Mouse (Mus musculus) layer of hippocampus, adult 18-20 months (tissue): ENCODE measurements around the gene Atrip. TPM values are rescaled to one million over a fixed set of nuclear protein-coding genes. Genes with fewer than 3 reads are reported as not detected.
A peak's percentile ranks its signal among the peaks of the same experiment; 100 is the strongest.

Experiments used
- DNase-seq, 2 experiments: peaks; one replicate each; pipeline ENCODE4 v3.0.0; 2022; ENCODE audit warnings: low spot score in 2 of 2
- total RNA-seq, 2 experiments: library from RNA; stranded (reverse); gene quantifications; 2 replicates each; pipeline ENCODE4 v1.2.3; 2021

Atrip gene
- total RNA-seq, 2 experiments from 2014 or later, result 23.7 to 28.0 TPM

DNA sequence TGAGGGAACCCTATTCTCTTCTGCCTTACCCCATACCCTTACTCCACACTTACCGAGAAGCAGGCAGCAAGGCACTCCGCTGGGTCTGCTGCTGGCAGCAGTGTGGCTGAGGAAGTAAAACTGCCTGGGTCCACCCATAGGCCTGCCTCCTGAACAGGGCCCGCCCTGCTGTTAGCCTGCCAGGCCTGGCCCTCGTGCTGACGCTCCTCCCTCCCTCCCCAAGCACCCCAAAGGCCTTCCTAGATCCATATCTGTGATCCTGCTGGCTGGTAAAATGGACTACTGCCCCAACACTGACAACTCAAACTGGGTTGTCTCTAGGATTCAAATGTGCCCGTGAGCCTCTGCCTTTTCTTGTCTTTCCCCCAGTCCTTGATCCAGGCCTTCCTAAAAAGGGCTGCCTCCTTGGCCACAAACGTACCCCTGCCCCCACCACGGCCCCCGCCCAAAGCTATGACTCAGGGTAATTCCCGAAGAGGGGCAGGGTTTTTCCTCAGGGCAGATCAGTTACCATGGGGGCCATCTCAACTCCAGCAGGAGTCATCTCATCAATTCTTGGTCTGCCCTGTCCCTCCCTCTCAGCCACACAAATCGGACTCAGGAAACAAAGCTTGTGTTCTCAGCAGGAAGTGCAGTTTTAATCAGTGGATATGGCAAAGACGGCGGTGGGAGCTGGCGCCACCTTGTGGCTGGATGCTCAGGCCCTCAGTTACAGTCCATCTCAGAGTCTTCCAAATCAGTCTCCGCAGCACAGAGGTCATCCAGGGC, 14.6 kb downstream of the Atrip start, which contains the start of gene Trex1:
TSS of gene Trex1 (minus strand) at position 599 of the 768 bp plus-strand sequence.
- DNase-seq, result peak; percentile 78 to 95

DNA sequence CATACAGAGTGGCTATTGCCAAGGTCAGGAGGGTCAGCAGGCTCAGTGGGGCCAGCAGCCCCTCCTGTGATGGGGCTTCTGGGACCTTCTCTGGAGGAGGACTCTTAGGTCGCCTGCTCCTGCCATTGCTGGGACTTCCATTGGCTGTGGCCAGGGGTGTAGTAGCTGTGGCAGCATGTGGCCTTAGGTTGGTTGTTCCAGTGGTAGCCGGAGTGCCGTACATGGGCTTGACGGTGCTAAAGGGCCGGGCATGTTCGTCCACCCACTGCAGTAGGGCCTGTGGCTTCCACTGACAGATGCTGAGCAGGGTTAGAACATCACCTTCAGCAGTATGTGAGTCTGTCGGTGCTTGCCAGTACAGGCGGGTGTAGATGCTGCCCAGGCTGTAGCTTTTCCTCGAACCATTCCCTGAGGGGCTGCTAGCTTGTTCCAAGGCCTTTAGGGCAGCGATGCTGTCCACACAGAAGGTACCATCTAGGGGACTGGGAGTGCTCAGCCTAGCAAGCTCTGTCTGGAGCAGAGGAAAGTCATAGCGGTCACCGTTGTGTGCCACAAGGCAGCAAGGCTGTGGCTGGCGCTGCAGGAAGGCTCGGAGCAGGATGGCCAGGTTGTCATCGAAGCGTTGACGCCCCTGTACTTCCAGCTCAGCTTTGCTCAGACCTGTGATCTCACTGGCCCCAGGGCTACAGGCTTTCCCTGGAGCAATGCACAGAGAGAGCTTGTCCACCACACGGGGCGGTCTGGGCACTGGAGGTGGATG, 15.7 kb downstream of the Atrip start:
- DNase-seq, result no peak

DNA sequence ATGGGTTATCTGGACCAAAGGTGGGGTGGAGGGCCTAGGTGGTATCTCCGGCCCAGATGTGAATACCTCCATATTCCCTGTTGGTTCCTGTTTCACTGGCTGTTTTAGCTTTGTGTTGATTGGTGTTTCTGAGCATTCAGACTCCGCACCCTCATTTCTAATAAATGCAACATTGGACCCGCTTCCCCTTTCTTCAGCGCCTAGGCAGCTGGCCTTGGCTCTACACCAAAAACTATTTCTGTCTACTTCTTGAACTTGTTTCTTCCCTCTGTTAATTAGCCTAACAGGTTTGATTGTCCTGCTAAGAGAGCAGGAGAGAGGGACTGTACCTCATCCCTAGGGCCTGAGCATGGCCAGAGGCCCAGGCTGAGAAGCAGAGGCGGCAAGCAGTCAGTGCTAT, 16.4 kb downstream of the Atrip start:
- DNase-seq, result no peak

DNA sequence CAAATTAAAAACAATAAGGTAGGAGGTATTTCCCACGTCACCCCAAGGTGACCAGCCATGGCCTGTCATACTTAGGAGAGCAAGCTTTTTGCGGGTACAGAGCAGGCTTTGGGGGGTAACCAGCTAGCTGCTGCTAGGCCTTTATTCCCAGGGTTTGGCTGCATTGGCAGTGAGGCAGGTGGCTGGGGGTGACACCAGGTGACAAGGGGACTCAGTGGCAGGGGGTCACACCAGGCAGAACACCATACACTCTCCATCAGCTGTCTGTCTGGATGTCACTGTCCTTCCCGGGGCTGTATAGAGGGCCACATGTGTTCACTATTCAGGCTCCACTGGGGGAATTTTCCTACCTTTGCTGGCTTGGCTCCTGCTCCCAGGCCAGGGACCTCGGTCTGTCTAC, 17.0 kb downstream of the Atrip start:
- no peak for DNase-seq

DNA sequence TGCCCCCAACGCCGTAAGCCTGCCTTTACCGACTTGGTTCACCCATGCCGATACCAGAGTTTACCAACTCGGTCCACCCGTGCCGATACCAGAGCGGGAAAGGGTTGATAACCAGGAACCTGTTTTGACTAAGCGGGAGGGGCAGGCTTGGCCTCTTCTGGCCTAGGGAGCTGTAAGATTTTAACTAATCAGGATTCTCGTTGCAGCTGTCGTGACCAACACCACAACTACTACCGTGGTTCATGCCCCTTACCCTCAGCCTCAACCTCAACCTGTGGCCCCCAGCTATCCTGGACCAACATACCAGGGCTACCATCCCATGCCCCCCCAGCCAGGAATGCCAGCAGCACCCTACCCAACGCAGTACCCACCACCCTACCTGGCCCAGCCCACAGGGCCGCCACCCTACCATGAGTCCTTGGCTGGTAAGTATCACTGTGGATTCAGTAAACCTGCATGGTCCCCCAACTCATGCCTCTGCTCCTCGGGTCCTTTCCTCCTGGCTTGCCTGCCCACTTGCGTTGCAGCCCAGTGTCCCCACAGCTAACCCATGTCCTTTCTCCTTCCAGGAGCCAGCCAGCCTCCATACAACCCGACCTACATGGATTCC, 17.7 kb downstream of the Atrip start:
- DNase-seq, result no peak

DNA sequence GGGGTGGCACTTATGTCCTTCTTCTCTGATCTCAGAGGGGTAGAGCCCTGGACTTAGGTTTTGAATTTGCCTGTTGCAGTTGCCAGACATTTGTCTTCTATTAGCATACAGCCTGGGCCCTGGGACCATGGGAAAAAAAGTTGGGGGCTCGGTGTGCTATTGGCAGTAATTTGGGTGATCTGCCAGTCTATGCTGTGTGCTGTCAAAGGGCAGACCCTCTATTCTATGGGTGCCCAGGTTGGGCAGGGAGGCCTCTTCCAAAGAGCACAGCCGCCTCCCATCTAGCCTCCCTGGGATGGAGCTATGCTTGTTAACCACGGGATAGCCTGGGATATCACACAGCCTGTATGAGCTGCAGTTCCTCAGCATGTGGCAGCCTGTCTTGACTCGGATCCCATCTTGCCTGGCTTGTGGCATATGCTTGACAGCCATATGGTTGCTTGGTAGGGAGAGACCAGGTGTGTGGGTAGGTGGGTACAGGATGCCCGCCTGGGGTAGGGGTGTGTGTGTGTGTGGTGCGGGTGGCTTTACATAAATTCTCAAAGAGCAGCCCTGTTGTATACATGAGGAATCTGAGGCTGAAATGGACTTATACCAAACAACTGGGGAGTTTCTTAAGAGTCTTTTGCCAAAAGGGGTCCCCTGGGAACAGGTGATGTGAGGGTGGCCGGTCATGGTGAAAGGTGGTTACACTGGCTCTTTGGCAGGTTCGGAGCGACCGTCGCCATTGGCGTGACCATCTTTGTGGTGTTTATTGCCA, 18.5 kb downstream of the Atrip start:
- DNase-seq, result no peak

DNA sequence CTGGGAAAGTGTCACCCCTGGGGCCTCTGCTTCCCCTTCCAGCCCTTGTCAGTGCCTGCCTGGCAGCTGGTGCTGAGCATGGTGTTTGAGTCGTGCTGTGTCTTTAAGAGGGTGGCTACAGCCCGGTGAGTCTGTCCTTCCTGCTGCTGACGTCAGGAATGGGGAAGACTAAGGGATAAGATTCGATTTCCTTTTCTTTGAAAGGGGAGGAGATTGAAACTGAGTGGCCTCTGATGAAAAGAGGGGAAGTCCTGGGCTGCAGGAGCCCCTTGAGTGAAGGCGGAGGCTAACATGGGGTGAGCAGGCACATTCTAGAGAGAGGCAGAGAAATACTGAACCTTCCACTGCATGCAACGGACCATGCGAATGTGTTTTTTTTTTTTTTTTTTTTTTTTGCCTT, 19.2 kb downstream of the Atrip start:
- DNase-seq, result peak; percentile 75 to 80

DNA sequence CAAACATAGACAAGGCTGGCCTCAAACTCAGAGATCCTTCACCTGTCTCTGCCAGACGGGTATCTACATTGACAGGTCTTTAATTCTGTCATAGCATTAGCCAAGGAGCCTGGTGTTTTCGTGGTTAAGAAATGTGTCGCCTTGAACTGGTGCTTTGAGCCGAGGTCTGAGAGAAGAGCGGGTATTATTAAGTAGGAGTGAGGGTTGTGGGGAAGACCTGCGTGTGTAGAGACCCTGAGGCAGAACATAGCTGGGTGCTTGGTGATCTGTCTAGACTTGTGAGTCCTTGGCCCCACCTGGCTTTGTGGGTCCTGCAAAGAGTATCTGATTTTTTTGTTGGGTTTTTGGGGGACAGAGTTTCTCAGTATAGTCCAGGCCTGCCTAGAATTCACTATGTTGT, 20.1 kb downstream of the Atrip start:
- no peak for DNase-seq

DNA sequence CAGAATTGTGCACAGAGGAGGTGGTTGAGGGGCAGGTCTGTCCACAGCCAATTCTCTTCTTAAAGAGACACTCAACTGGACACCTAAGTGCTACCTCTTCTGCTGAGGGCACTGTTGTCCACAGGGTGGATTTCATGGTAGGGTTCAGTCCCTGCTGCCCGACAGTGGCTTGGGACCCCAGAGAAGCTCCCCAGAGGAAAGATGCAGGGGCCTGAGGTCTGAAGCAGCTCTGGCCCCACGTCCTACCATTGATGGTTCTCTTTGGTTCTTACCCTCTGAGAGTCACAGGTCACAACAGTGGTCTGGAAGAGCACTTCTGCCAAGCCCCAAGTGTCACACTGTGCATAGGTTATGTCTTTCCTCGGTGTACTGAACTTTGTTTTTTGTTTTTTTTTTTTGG, 20.6 kb downstream of the Atrip start:
- no peak for DNase-seq

DNA sequence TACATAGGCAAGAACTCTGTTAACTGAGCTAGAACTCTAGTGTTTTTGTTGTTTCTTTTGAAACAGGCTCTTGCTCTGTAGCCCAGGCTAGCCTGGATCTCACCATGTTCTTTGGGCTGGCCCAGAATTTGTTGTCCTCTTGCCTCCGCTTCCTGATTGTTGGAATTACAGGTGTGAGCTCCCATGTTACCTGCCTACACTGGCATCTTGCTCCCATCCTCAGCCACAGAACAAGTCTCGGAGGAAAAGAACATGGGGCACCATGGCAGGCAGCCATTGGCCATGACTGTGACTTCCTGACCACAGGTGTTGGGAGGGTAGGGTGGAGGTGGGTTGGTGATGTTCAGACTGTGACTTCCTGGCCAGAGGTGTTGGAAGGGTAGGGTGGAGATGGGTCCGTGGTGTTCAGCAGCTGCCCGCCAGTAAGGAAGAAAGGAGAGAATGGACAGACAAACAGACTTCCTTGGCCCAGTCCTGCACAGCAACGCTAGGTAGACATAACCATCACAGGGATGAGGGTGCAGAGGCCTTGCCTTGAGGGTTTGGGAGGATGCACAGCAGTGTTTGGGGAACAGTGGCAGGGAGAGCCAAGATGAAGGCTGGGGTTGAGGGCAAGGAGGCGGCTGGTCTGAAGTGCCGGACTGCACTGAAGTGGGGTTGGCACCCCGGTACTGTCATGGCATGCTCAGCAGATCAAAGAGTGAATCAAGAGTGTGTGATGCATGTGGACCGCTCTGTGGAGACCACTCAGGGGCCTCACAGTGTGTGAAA, 21.2 kb downstream of the Atrip start:
- DNase-seq, result no peak

DNA sequence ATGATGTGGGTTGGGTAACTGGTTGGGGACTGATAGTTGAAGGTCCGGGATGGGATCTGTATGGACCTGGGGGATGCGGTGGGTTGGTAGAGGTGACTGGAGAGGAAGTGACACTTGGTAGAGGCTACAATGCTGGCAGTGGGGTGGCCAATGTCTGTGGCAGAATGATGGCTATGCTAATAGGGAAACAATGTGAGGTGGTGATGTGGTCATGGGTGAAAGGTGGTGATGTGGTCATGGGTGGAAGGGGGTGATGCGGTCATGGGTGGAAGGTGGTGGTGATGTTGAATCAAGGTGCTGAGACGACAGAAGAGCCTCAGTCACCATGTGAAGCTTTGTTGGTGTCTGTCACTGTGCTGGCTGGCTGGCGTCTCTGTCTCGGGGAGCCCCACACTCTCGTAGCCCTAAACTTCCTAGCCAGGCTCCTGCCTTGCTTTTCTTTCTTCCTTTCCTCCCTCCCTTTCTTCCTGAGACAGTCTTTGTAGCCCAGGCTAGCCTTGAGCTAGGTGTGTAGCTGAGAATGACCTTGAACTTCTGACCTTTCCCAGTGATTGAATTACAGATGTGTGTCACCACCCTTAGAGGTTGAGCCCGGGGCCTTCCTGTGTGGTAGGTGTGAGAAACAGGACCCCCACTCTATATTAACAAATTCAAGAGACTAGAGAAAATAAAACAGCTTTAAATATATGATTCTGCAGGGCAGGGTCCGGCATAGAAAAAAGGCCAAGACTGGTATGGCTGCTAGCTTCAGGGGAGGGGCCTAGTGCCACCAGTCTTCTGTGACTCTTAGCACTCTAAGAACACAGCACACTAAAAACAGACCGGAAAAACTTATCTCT, 22.1 kb downstream of the Atrip start:
- DNase-seq, result no peak

DNA sequence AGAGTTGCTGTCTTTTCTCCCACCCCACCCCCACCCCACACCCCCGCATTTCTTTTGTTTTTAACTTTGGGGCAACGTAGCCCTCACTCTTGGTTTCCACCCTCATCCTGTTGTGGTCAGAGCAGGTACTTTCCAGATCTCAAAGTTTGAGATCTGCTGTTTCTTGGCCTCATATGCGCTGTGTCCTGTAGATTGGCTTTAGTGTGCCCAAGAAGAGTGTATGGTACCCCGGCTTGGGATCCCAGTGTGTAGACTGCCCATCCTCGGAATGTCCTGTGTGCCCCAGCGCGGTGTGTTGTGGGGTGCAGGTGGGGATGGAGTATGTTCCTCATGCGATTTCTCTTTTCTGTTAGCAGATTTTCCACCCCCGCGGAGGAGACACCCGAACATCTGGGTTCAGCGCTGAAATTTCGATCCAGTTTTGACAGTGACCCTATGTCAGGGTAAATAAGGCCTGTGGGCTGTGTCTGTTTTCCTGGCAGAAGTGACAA, 22.9 kb downstream of the Atrip start:
- no peak for DNase-seq

DNA sequence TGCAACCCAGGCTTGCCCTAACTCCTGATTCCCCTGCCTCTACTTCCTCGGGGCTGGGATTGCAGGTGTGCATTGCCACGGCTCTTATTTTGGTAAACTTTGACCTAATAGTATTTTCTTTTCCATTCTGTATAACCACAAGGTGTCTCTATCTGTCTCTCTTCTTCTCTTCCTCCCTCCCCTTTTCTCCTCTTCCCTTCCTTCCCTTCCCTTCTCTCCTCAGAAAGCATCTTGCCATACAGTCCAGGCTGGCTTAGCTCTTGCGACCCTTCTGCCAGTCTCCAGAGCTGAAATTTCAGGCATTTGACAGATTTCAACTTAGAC, 23.3 kb downstream of the Atrip start:
- no peak for DNase-seq

DNA sequence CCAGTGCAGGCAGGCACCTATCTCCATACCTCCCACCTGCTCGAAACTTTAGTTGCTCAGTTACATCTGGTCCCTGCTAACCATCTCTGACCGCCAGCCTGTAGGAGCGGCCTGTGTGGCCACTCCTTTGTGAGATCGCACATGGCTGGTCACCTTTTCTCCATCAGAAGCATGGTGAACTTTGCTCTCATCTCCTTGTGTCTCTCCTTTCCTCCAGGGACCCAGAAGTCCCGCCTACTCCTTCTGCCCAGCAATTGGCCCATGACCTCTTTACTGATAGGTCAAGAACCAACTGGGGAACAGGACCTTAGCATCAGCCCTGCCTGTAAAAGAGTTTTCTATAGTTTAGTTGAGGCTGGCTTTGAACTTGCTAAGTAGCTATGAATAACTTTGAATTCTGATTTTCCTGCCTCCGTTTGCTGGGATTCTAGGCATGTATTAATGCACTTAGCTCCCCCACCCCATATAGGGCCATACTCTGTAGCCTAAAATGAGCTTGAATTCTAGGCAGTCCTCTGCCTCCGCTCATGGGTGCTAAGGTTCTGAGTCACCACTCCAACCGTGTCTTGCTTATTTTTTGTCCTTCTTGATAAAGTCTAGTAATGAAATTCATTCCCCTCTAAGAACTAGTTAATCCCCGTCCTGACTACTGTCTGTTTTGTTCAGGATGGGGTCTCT, 23.8 kb downstream of the Atrip start:
- no peak for DNase-seq

DNA sequence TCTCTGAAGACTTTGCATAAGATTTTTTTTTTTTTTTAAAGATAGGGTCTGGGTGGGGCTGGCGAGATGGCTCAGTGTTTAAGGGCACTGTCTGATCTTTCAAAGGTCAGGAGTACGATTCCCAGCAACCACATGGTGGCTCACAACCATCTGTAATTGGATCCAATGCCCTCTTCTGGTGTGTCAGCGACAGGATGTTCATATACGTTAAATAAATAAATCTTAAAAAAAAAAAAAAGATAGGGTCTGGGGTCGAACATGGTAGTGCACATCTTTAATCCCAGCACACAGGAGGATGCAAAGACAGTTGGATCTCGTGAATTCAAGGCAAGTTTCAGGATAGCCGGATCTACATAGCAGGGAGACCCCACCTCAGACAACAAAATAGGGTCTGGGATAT, 24.6 kb downstream of the Atrip start:
- no peak for DNase-seq

DNA sequence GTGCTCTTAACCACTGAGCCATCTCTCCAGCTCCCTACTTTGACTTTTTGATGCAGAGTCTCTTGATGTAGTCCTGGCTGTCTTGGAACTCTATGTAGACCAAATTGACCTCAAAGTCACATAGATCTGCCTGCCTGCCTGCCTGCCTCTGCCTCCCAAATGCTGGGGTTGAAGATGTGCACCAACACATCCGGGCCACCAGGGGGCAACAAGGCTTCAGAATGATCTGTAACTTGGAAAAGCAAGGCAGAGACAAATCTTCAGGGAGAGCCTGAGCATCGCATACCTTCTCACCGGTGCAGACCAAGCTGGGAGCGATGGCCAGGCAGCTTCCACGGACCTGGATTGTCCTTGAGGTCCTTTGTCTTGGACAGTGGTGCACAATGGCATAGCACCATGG, 27.6 kb downstream of the Atrip start:
- DNase-seq, result peak in 1 of 2 experiments; percentile 52

DNA sequence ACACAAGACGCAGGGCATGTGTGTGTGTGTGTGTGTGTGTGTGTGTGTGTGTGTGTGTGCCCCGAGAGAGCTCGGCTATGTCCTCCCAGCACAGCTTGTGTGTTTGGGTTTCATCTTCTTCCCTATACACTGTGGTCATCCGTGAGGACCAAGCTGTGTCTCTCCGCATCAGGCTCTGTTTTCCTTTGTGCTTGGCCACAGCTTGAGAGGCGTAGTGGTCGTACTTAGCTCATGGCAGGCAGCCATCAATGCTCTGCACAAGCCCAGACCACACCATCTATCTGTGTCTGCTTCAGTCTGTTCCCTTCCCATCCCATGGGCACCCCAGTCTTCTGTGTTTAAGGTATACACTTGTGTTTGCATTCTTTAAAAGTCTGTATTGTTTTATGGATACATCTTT, 32.6 kb downstream of the Atrip start:
- DNase-seq, result no peak

DNA sequence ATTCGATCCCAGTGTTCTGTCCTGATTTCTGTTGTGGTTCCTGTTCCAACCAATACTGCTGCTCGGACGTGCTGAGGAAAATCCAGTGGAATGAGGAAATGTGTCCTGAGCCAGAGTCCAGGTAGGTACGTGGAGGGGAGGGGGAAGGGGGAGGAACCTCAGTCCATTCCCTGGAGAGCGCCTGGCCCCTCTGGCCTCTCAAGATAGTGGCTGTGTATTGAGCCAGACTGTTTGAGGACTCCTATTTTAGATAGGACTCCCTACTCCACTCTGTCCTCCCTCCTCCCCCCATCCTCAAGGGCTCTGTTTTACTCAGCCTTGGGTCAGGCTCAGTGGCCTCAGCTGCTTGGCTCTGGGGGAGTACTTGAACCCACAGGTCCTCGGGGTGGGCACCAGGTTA, 33.0 kb downstream of the Atrip start:
- no peak for DNase-seq

DNA sequence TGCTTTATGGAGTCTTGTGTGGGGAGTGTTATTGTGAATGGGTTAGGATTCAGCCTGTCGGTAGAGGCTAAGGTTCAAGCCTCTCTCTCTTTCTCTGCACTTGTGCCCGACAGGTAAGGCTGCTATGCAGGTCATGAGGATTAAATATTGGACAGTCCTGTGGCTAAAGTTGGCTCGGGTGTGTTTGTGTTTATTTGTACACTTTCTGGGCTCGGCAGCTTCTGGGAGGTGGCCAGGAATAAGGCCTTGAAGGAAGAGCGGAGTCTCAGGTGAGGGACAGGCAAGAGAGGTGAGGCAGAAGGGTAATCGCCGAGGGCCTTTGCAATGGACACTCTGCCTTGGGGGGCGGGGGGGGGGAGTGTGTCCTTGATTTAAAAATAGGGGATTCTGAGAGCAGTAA, 33.7 kb downstream of the Atrip start:
- DNase-seq, result no peak
